Mouse (Mus musculus) thymus, adult 2 months (tissue): ENCODE measurements around the gene Maea.

Source experiments
- CTCF ChIP-seq: fragments of 200-500 bp; IDR thresholded peaks from 2 replicates; pipeline ENCODE4 v1.5.1; 2012; ENCODE audit warnings: mild to moderate bottlenecking, control low read depth, low read length, moderate library complexity, borderline replicate concordance; ENCODE audit not compliant: control insufficient read depth, poor library complexity, insufficient read depth; ENCODE audit errors: extremely low read depth
- POLR2A ChIP-seq: fragments of 200-500 bp; IDR thresholded peaks from 2 replicates; pipeline ENCODE4 v1.6.1; 2012; ENCODE audit warnings: mild to moderate bottlenecking, low read length, control low read depth, moderate library complexity; ENCODE audit not compliant: control insufficient read depth, poor library complexity, insufficient read depth; ENCODE audit errors: extremely low read depth

GRCm38 (mm10) chr5:33352273-33352645 lies 16.9 kb downstream of the Maea start:
- no peak for TF ChIP-seq POLR2A
- TF ChIP-seq CTCF, result no peak
